ENCODE assay signal across 8 mouse cellular contexts in genomic region chr9:44396684-44397411, GRCm38 (mm10). TPM values are rescaled to one million over a fixed set of nuclear protein-coding genes. Genes with fewer than 3 reads are reported as not detected.
DNase-seq lines count a peak whose midpoint lies in the region; ATAC-seq and TF ChIP-seq lines count a peak whose summit lies in the region.

Gene Slc37a4 (plus strand): TSS chr9:44396852.

- TF ChIP-seq CTCF in lung, postnatal 0 days (IDR thresholded peaks at IDR 0.05): peak; percentile 39; the same call in 1 of the 2 replicates

- no peaks in the 10 kb centered on the region for H3K9me3 ChIP-seq in hindbrain, embryonic 10.5 days
- H3K9me3 ChIP-seq in lung, postnatal 0 days (ENCODE audit: low read length): no peaks in the 10 kb centered on the region

- WGBS in hindbrain, embryonic 10.5 days: under 1% methylated on average over 43 of the region's 43 CpGs
- WGBS in lung, postnatal 0 days: under 1% methylated on average over 43 of the region's 43 CpGs

- H3K27me3 ChIP-seq in hindbrain, embryonic 10.5 days (ENCODE audit: insufficient read depth, poor library complexity, severe bottlenecking): no peaks in the 10 kb centered on the region; the same call in 1 of the 2 replicates
- H3K27me3 ChIP-seq in lung, postnatal 0 days (replicated peaks; ENCODE audit: insufficient read depth, low read length): no peaks in the 10 kb centered on the region

- 0 out of 2 replicates have a peak, but pooled peaks have one; percentile 26 for TF ChIP-seq EP300 in lung, postnatal 0 days (IDR thresholded peaks at IDR 0.05)

- H3K4me1 ChIP-seq in hindbrain, embryonic 10.5 days (replicated peaks): peaks cover 31% of the 10 kb centered on the region
- H3K4me1 ChIP-seq in lung, postnatal 0 days (ENCODE audit: insufficient read depth, low read depth, low read length): 0 out of 2 replicates have a peak, but pooled peaks cover 6% of the 10 kb centered on the region

- peak within 1 kb of the TSS; percentile 85 for H3K4me2 ChIP-seq in lung, postnatal 0 days (replicated peaks; ENCODE audit: low read depth, low read length)

- H3K9ac ChIP-seq in lung, postnatal 0 days (replicated peaks; ENCODE audit: low read depth): peak within 1 kb of the TSS; percentile 46

- ATAC-seq in frontal cortex, adult (ENCODE audit: low TSS enrichment): peak; percentile 96
- peak; percentile 99 for ATAC-seq in lung, postnatal 0 days

- peak within 1 kb of the TSS; percentile 90 for H3K27ac ChIP-seq in hindbrain, embryonic 10.5 days
- peak within 1 kb of the TSS; percentile 80 for H3K27ac ChIP-seq in lung, postnatal 0 days (ENCODE audit: low read length)

- H3K4me3 ChIP-seq in hindbrain, embryonic 10.5 days: peak within 1 kb of the TSS; percentile 86
- peak within 1 kb of the TSS; percentile 67 for H3K4me3 ChIP-seq in lung, postnatal 0 days (ENCODE audit: low read depth, low read length)

- peak; percentile 98 for DNase-seq in MN1 (ENCODE audit: low spot score)
- peak; percentile 99 for DNase-seq in cerebellum, adult 9-10 months
- DNase-seq in hindbrain, embryonic 10.5 days (ENCODE audit: low spot score): peak; percentile 90
- peak; percentile 98 for DNase-seq in layer of hippocampus, adult 9-11 months
- peak; percentile 98 for DNase-seq in lung, postnatal 0 days (ENCODE audit: low spot score)
- peak; percentile 75 for DNase-seq in ovary, postnatal 14 days (ENCODE audit: low spot score)
- DNase-seq in thymus, postnatal 14 days: peak; percentile 90

- H3K36me3 ChIP-seq in hindbrain, embryonic 10.5 days: peaks cover 47% of the 10 kb centered on the region
- 0 out of 2 replicates have a peak, but pooled peaks cover 5% of the 10 kb centered on the region for H3K36me3 ChIP-seq in lung, postnatal 0 days (ENCODE audit: insufficient read depth, low read length)

RNA-seq across cellular contexts. Expression of gene Slc37a4, which starts in this region (rescaled TPM):
- 20.8 and 28.9 TPM in 2 replicates for polyA plus RNA-seq in hindbrain, embryonic 10.5 days (2016; fragmentation: Nextera tagmentation; extraction: Ambion mirVana)
- polyA plus RNA-seq in lung, postnatal 0 days (2015; fragmentation: Nextera tagmentation; extraction: Ambion mirVana): 14.7 and 17.7 TPM in 2 replicates

Comparison
In these comparisons a context has a peak if more than half of its experiments do, and no peak if none do; other contexts are left out.
1. Peak in every context shown above with its lines: DNase-seq, ATAC-seq, H3K4me3 ChIP-seq and H3K27ac ChIP-seq.